Mouse (Mus musculus) embryonic facial prominence, embryonic 13.5 days (tissue): Measurements from ENCODE around the gene Gm379. TPM values are rescaled to one million over a fixed set of nuclear protein-coding genes. Genes with fewer than 3 reads are reported as not detected.

Source experiments
- ATAC-seq: fragments of 200-750 bp; cut with Nextera tagmentation; 2 replicates; pipeline ENCODE4 v1.8.0; 2017; ENCODE audit warnings: low read depth; ENCODE audit not compliant: insufficient number of reproducible peaks, insufficient read depth, low FRiP score, low TSS enrichment
- H3K27ac ChIP-seq: fragments of 300-500 bp; sonication (generic); 2 replicates; pipeline ENCODE4 v1.5.1; 2015; ENCODE audit warnings: moderate library complexity, mild to moderate bottlenecking, inconsistent platforms
- H3K27me3 ChIP-seq: fragments of 300-500 bp; sonication (generic); 2 replicates; pipeline ENCODE4 v1.6.1; 2015; ENCODE audit warnings: mild to moderate bottlenecking, inconsistent platforms
- H3K36me3 ChIP-seq: fragments of 300-500 bp; sonication (generic); 2 replicates; pipeline ENCODE4 v1.6.1; 2015; ENCODE audit warnings: mild to moderate bottlenecking, inconsistent platforms
- H3K4me1 ChIP-seq: fragments of 300-500 bp; sonication (generic); 2 replicates; pipeline ENCODE4 v1.6.1; 2015; ENCODE audit warnings: inconsistent platforms
- H3K4me2 ChIP-seq: fragments of 300-500 bp; sonication (generic); 2 replicates; pipeline ENCODE4 v1.6.1; 2015; ENCODE audit warnings: moderate library complexity, mild to moderate bottlenecking, inconsistent platforms
- H3K4me3 ChIP-seq: fragments of 300-500 bp; sonication (generic); 2 replicates; pipeline ENCODE4 v1.5.1; 2015; ENCODE audit warnings: mild to moderate bottlenecking, inconsistent platforms
- H3K9ac ChIP-seq: fragments of 300-500 bp; sonication (generic); 2 replicates; pipeline ENCODE4 v1.6.1; 2015; ENCODE audit warnings: mild to moderate bottlenecking, inconsistent platforms
- H3K9me3 ChIP-seq: fragments of 300-500 bp; sonication (generic); 2 replicates; pipeline ENCODE4 v1.6.1; 2016; ENCODE audit warnings: inconsistent platforms
- WGBS: fragments of 180-500 bp; shearing (Covaris S2); methylation state at CpG from one replicate; pipeline ENCODE4 v1.1.7; 2015; ENCODE audit warnings: mixed read lengths; 5-methylcytosine and 5-hydroxymethylcytosine counted together
- polyA plus RNA-seq: library from polyadenylated mRNA; unstranded; fragments of >200 nt; fragmentation: Nextera tagmentation; extraction: Ambion mirVana; gene quantifications from 2 replicates; pipeline ENCODE4 v1.2.1, GENCODE M21; 2015

Gene Gm379
- polyA plus RNA-seq: not detected in 2 replicates

- Histone ChIP-seq H3K9me3 (no peaks in the 10 kb centered on the region), H3K27me3 (no peaks in the 10 kb centered on the region), H3K27ac (no peak within 1 kb of the TSS), H3K4me2 (no peak within 1 kb of the TSS), H3K36me3 (no peaks in the 10 kb centered on the region), H3K9ac (no peak within 1 kb of the TSS), H3K4me3 (no peak within 1 kb of the TSS), H3K4me1 (no peaks in the 10 kb centered on the region)
- no peak for ATAC-seq
- 67% methylated on average over 2 of the region's 2 CpGs for WGBS
Measured at GRCm38 (mm10) chrX:108664885-108665284, at the start of gene Gm379. Gm379 (minus strand) TSS chrX:108664891.

- ATAC-seq: no peak
- H3K4me1 ChIP-seq: no peaks in the 10 kb centered on the region
- H3K9me3 ChIP-seq: no peaks in the 10 kb centered on the region
- WGBS: 91% methylated on average over 2 of the region's 2 CpGs
- no peak overlapping the region for H3K27ac ChIP-seq
- no peaks in the 10 kb centered on the region for H3K27me3 ChIP-seq
- H3K4me2 ChIP-seq: no peak overlapping the region
- H3K9ac ChIP-seq: no peak overlapping the region
- no peaks in the 10 kb centered on the region for H3K36me3 ChIP-seq
- H3K4me3 ChIP-seq: no peak overlapping the region
Measured at GRCm38 (mm10) chrX:108704312-108704711, 39.6 kb upstream of the Gm379 start.

- H3K36me3 ChIP-seq: no peaks in the 10 kb centered on the region
- H3K4me1 ChIP-seq: no peaks in the 10 kb centered on the region
- H3K4me3 ChIP-seq: no peak overlapping the region
- H3K4me2 ChIP-seq: no peak overlapping the region
- H3K9ac ChIP-seq: no peak overlapping the region
- 48% methylated on average over 1 of the region's 1 CpGs for WGBS
- H3K9me3 ChIP-seq: no peaks in the 10 kb centered on the region
- H3K27ac ChIP-seq: no peak overlapping the region
- no peaks in the 10 kb centered on the region for H3K27me3 ChIP-seq
- ATAC-seq: no peak
Measured at GRCm38 (mm10) chrX:108668868-108669267, 4.2 kb upstream of the Gm379 start.

GRCm38 (mm10) chrX:108621991-108622390 lies 42.7 kb downstream of the Gm379 start:
- Histone ChIP-seq H3K36me3 (no peaks in the 10 kb centered on the region), H3K9me3 (no peaks in the 10 kb centered on the region), H3K27me3 (no peaks in the 10 kb centered on the region), H3K4me2 (no peak overlapping the region), H3K27ac (no peak overlapping the region), H3K4me3 (no peak overlapping the region), H3K4me1 (no peaks in the 10 kb centered on the region), H3K9ac (no peak overlapping the region)
- 20% methylated on average over 1 of the region's 1 CpGs for WGBS
- no peak for ATAC-seq

GRCm38 (mm10) chrX:108620886-108621285 lies 43.8 kb downstream of the Gm379 start:
- Histone ChIP-seq H3K36me3 (no peaks in the 10 kb centered on the region), H3K4me2 (no peak overlapping the region), H3K27me3 (no peaks in the 10 kb centered on the region), H3K9me3 (no peaks in the 10 kb centered on the region), H3K27ac (no peak overlapping the region), H3K4me1 (no peaks in the 10 kb centered on the region), H3K4me3 (no peak overlapping the region), H3K9ac (no peak overlapping the region)
- ATAC-seq: no peak
- 87% methylated on average over 1 of the region's 1 CpGs for WGBS

Other genes starting within 250 kb of the Gm379 start
- 4.5 and 5.4 TPM in 2 replicates for gene Brwd3, start 169.5 kb upstream of the Gm379 start, polyA plus RNA-seq